Mouse (Mus musculus): Measurements from ENCODE around the gene Tdo2. TPM values are rescaled to one million over a fixed set of nuclear protein-coding genes. Genes with fewer than 3 reads are reported as not detected.

Gene Tdo2
- total RNA-seq, 1 experiment from 2014 or later = not detected

GRCm38 (mm10) chr3:81957484-81957883 is 18.5 kb downstream of the Tdo2 start:
- ATAC-seq (replicated peaks in 1 of 2; ENCODE audit: insufficient read depth in 1 of 2, low FRiP score in 2 of 2, low TSS enrichment in 1 of 2, low read depth in 1 of 2, poor library complexity in 2 of 2, severe bottlenecking in 2 of 2) = no peak

- no peak for ATAC-seq (replicated peaks in 1 of 2; ENCODE audit: insufficient read depth in 1 of 2, low FRiP score in 2 of 2, low TSS enrichment in 1 of 2, low read depth in 1 of 2, poor library complexity in 2 of 2, severe bottlenecking in 2 of 2)
Measured at GRCm38 (mm10) chr3:81951785-81952184, 24.2 kb downstream of the Tdo2 start.

GRCm38 (mm10) chr3:81949048-81949447 is 27.0 kb downstream of the Tdo2 start:
- ATAC-seq (replicated peaks in 1 of 2; ENCODE audit: insufficient read depth in 1 of 2, low FRiP score in 2 of 2, low TSS enrichment in 1 of 2, low read depth in 1 of 2, poor library complexity in 2 of 2, severe bottlenecking in 2 of 2) = no peak

- ATAC-seq (replicated peaks in 1 of 2; ENCODE audit: insufficient read depth in 1 of 2, low FRiP score in 2 of 2, low TSS enrichment in 1 of 2, low read depth in 1 of 2, poor library complexity in 2 of 2, severe bottlenecking in 2 of 2) = no peak
Measured at GRCm38 (mm10) chr3:81944851-81945393, 31.1 kb downstream of the Tdo2 start.

GRCm38 (mm10) chr3:81943097-81943496 is 32.9 kb downstream of the Tdo2 start:
- ATAC-seq (replicated peaks in 1 of 2; ENCODE audit: insufficient read depth in 1 of 2, low FRiP score in 2 of 2, low TSS enrichment in 1 of 2, low read depth in 1 of 2, poor library complexity in 2 of 2, severe bottlenecking in 2 of 2) = no peak

GRCm38 (mm10) chr3:81942341-81942740 is 33.7 kb downstream of the Tdo2 start:
- ATAC-seq (replicated peaks in 1 of 2; ENCODE audit: insufficient read depth in 1 of 2, low FRiP score in 2 of 2, low TSS enrichment in 1 of 2, low read depth in 1 of 2, poor library complexity in 2 of 2, severe bottlenecking in 2 of 2) = no peak

GRCm38 (mm10) chr3:81938924-81939323 is 37.1 kb downstream of the Tdo2 start:
- ATAC-seq (replicated peaks in 1 of 2; ENCODE audit: insufficient read depth in 1 of 2, low FRiP score in 2 of 2, low TSS enrichment in 1 of 2, low read depth in 1 of 2, poor library complexity in 2 of 2, severe bottlenecking in 2 of 2) = no peak

- ATAC-seq (replicated peaks in 1 of 2; ENCODE audit: insufficient read depth in 1 of 2, low FRiP score in 2 of 2, low TSS enrichment in 1 of 2, low read depth in 1 of 2, poor library complexity in 2 of 2, severe bottlenecking in 2 of 2) = 0 out of 4 replicates have a peak, but pooled peaks of 1 of the 2 experiments have one; percentile 40
Measured at GRCm38 (mm10) chr3:81933348-81933747, 42.7 kb downstream of the Tdo2 start.

GRCm38 (mm10) chr3:81932141-81933101 is 43.6 kb downstream of the Tdo2 start, which contains the start of gene Ctso:
Gene Ctso (plus strand): TSS chr3:81932601.
- peak; percentile 94 to 97 for ATAC-seq (replicated peaks in 1 of 2; ENCODE audit: insufficient read depth in 1 of 2, low FRiP score in 2 of 2, low TSS enrichment in 1 of 2, low read depth in 1 of 2, poor library complexity in 2 of 2, severe bottlenecking in 2 of 2)

GRCm38 (mm10) chr3:81931695-81932094 is 44.3 kb downstream of the Tdo2 start:
- peak in 1 of 2 experiments; percentile 25; a peak in 1 of 4 replicates for ATAC-seq (replicated peaks in 1 of 2; ENCODE audit: insufficient read depth in 1 of 2, low FRiP score in 2 of 2, low TSS enrichment in 1 of 2, low read depth in 1 of 2, poor library complexity in 2 of 2, severe bottlenecking in 2 of 2)

GRCm38 (mm10) chr3:81929073-81929472 is 46.9 kb downstream of the Tdo2 start:
- ATAC-seq (replicated peaks in 1 of 2; ENCODE audit: insufficient read depth in 1 of 2, low FRiP score in 2 of 2, low TSS enrichment in 1 of 2, low read depth in 1 of 2, poor library complexity in 2 of 2, severe bottlenecking in 2 of 2) = no peak

- ATAC-seq (replicated peaks in 1 of 2; ENCODE audit: insufficient read depth in 1 of 2, low FRiP score in 2 of 2, low TSS enrichment in 1 of 2, low read depth in 1 of 2, poor library complexity in 2 of 2, severe bottlenecking in 2 of 2) = no peak
Measured at GRCm38 (mm10) chr3:81926764-81927325, 49.2 kb downstream of the Tdo2 start.

GRCm38 (mm10) chr3:81925856-81926255 is 50.1 kb downstream of the Tdo2 start:
- peak; percentile 55 to 83 for ATAC-seq (replicated peaks in 1 of 2; ENCODE audit: insufficient read depth in 1 of 2, low FRiP score in 2 of 2, low TSS enrichment in 1 of 2, low read depth in 1 of 2, poor library complexity in 2 of 2, severe bottlenecking in 2 of 2)

GRCm38 (mm10) chr3:81924931-81925330 is 51.1 kb downstream of the Tdo2 start:
- ATAC-seq (replicated peaks in 1 of 2; ENCODE audit: insufficient read depth in 1 of 2, low FRiP score in 2 of 2, low TSS enrichment in 1 of 2, low read depth in 1 of 2, poor library complexity in 2 of 2, severe bottlenecking in 2 of 2) = peak; percentile 55 to 68; a peak in 3 of 4 replicates

GRCm38 (mm10) chr3:81922910-81923309 is 53.1 kb downstream of the Tdo2 start:
- ATAC-seq (replicated peaks in 1 of 2; ENCODE audit: insufficient read depth in 1 of 2, low FRiP score in 2 of 2, low TSS enrichment in 1 of 2, low read depth in 1 of 2, poor library complexity in 2 of 2, severe bottlenecking in 2 of 2) = peak; percentile 52 to 62

GRCm38 (mm10) chr3:81919681-81920080 is 56.3 kb downstream of the Tdo2 start:
- ATAC-seq (replicated peaks in 1 of 2; ENCODE audit: insufficient read depth in 1 of 2, low FRiP score in 2 of 2, low TSS enrichment in 1 of 2, low read depth in 1 of 2, poor library complexity in 2 of 2, severe bottlenecking in 2 of 2) = no peak

- ATAC-seq (replicated peaks in 1 of 2; ENCODE audit: insufficient read depth in 1 of 2, low FRiP score in 2 of 2, low TSS enrichment in 1 of 2, low read depth in 1 of 2, poor library complexity in 2 of 2, severe bottlenecking in 2 of 2) = no peak
Measured at GRCm38 (mm10) chr3:81918215-81918614, 57.8 kb downstream of the Tdo2 start.

- ATAC-seq (replicated peaks in 1 of 2; ENCODE audit: insufficient read depth in 1 of 2, low FRiP score in 2 of 2, low TSS enrichment in 1 of 2, low read depth in 1 of 2, poor library complexity in 2 of 2, severe bottlenecking in 2 of 2) = no peak
Measured at GRCm38 (mm10) chr3:81917354-81917935, 58.6 kb downstream of the Tdo2 start.

Data from hematopoietic stem cell, adult 5-6 weeks (primary cell).